Mouse (Mus musculus): ENCODE measurements around the gene Usp49.
"Not testable (repeated sequence)": the region's sequence is repeated elsewhere in the genome, so short reads cannot be mapped to it uniquely, and the experiment has no call there.

Gene Usp49

GRCm38 (mm10) chr17:47609182-47609581 is 21.3 kb upstream of the Usp49 start:
- no peak for DNase-seq (ENCODE audit: low read depth, low spot score)

GRCm38 (mm10) chr17:47610849-47611660 is 19.4 kb upstream of the Usp49 start, which contains the start of the genes Bysl, Med20 and Gm20517:
TSS of gene Bysl (minus strand) at chr17:47611492.
TSS of gene Med20 (plus strand) at chr17:47611582.
TSS of gene Gm20517 (plus strand) at chr17:47611589.
- DNase-seq (ENCODE audit: low read depth, low spot score): peak; percentile 94

GRCm38 (mm10) chr17:47611661-47611982 is 18.9 kb upstream of the Usp49 start:
- no peak for DNase-seq (ENCODE audit: low read depth, low spot score)

GRCm38 (mm10) chr17:47614018-47614417 is 16.5 kb upstream of the Usp49 start:
- no peak for DNase-seq (ENCODE audit: low read depth, low spot score)

- DNase-seq (ENCODE audit: low read depth, low spot score): no peak
Observed at GRCm38 (mm10) chr17:47616119-47616518, 14.4 kb upstream of the Usp49 start.

- DNase-seq (ENCODE audit: low read depth, low spot score): no peak
Observed at GRCm38 (mm10) chr17:47616652-47617051, 13.8 kb upstream of the Usp49 start.

- DNase-seq (ENCODE audit: low read depth, low spot score): no peak
Observed at GRCm38 (mm10) chr17:47617605-47618307, 12.7 kb upstream of the Usp49 start.

GRCm38 (mm10) chr17:47618556-47619311 is 11.8 kb upstream of the Usp49 start:
- DNase-seq (ENCODE audit: low read depth, low spot score): no peak

GRCm38 (mm10) chr17:47622912-47623554 is 7.5 kb upstream of the Usp49 start:
- DNase-seq (ENCODE audit: low read depth, low spot score): peak; percentile 24

GRCm38 (mm10) chr17:47624572-47624971 is 5.9 kb upstream of the Usp49 start:
- not testable (repeated sequence) for DNase-seq (ENCODE audit: low read depth, low spot score)

- DNase-seq (ENCODE audit: low read depth, low spot score): peak; percentile 51
Observed at GRCm38 (mm10) chr17:47625088-47625487, 5.4 kb upstream of the Usp49 start.

GRCm38 (mm10) chr17:47626031-47626430 is 4.5 kb upstream of the Usp49 start:
- no peak for DNase-seq (ENCODE audit: low read depth, low spot score)

GRCm38 (mm10) chr17:47627791-47628190 is 2.7 kb upstream of the Usp49 start:
- no peak for DNase-seq (ENCODE audit: low read depth, low spot score)

GRCm38 (mm10) chr17:47628851-47629676 is 1.4 kb upstream of the Usp49 start:
- peak; percentile 88 for DNase-seq (ENCODE audit: low read depth, low spot score)

- DNase-seq (ENCODE audit: low read depth, low spot score): peak; percentile 31
Observed at GRCm38 (mm10) chr17:47629717-47630677, 493 bp upstream of the Usp49 start.

GRCm38 (mm10) chr17:47632181-47632840 is 1.8 kb downstream of the Usp49 start:
- DNase-seq (ENCODE audit: low read depth, low spot score): no peak

- no peak for DNase-seq (ENCODE audit: low read depth, low spot score)
Observed at GRCm38 (mm10) chr17:47633999-47634770, 3.7 kb downstream of the Usp49 start.

- DNase-seq (ENCODE audit: low read depth, low spot score): no peak
Observed at GRCm38 (mm10) chr17:47642992-47643391, 12.5 kb downstream of the Usp49 start.

Data from skeletal muscle tissue, adult 2 months (tissue).